Mouse (Mus musculus) hindbrain, embryonic 16.5 days (tissue): Measurements from ENCODE around the gene Fam122a. TPM values are rescaled to one million over a fixed set of nuclear protein-coding genes. Genes with fewer than 3 reads are reported as not detected.

Experiments used
- ATAC-seq: fragments of 200-750 bp; cut with Nextera tagmentation; 2 replicates; pipeline ENCODE4 v1.8.0; 2017; ENCODE audit warnings: moderate TSS enrichment, moderate library complexity
- H3K27ac ChIP-seq: fragments of 300-500 bp; sonication (generic); 2 replicates; pipeline ENCODE4 v1.5.1; 2014; ENCODE audit warnings: low read depth, mild to moderate bottlenecking, control low read depth, low read length, moderate library complexity
- H3K27me3 ChIP-seq: fragments of 300-500 bp; sonication (generic); replicated peaks from 2 replicates; pipeline ENCODE4 v1.6.1; 2014; ENCODE audit warnings: low read length; ENCODE audit not compliant: control insufficient read depth, insufficient read depth
- H3K36me3 ChIP-seq: fragments of 300-500 bp; sonication (generic); 2 replicates; pipeline ENCODE4 v1.6.1; 2014; ENCODE audit warnings: mild to moderate bottlenecking, low read length, moderate library complexity, mixed read lengths; ENCODE audit not compliant: control insufficient read depth, insufficient read depth
- H3K4me1 ChIP-seq: fragments of 300-500 bp; sonication (generic); 2 replicates; pipeline ENCODE4 v1.6.1; 2014; ENCODE audit warnings: low read depth, low read length; ENCODE audit not compliant: control insufficient read depth, insufficient read depth
- H3K4me2 ChIP-seq: fragments of 300-500 bp; sonication (generic); 2 replicates; pipeline ENCODE4 v1.6.1; 2014; ENCODE audit warnings: mild to moderate bottlenecking, low read length, control low read depth, moderate library complexity
- H3K4me3 ChIP-seq: fragments of 300-500 bp; sonication (generic); 2 replicates; pipeline ENCODE4 v1.5.1; 2014; ENCODE audit warnings: mild to moderate bottlenecking, low read length, control low read depth, moderate library complexity
- H3K9ac ChIP-seq: fragments of 300-500 bp; sonication (generic); 2 replicates; pipeline ENCODE4 v1.6.1; 2014; ENCODE audit warnings: low read depth, mild to moderate bottlenecking, control low read depth, low read length, moderate library complexity
- H3K9me3 ChIP-seq: fragments of 300-500 bp; sonication (generic); 2 replicates; pipeline ENCODE4 v1.6.1; 2014; ENCODE audit warnings: mild to moderate bottlenecking, low read length, moderate library complexity; ENCODE audit not compliant: control insufficient read depth
- WGBS: fragments of 180-500 bp; shearing (Covaris S2); extraction: QIAGEN DNeasy Blood & Tissue Kit; methylation state at CpG from one replicate; pipeline ENCODE4 v1.1.7; 2014; 5-methylcytosine and 5-hydroxymethylcytosine counted together
- polyA plus RNA-seq: library from polyadenylated mRNA; unstranded; fragments of >200 nt; fragmentation: Nextera tagmentation; extraction: Ambion mirVana; gene quantifications from 2 replicates; pipeline ENCODE4 v1.2.1, GENCODE M21; 2015

Gene Fam122a
- polyA plus RNA-seq, 1 experiment from 2014 or later: 53.9 TPM

GRCm38 (mm10) chr19:24499291-24499690, 22.1 kb upstream of the Fam122a start:
- Histone ChIP-seq H3K9ac (no peak overlapping the region), H3K4me3 (no peak overlapping the region), H3K27ac (no peak overlapping the region), H3K27me3 (no peaks in the 10 kb centered on the region), H3K9me3 (no peaks in the 10 kb centered on the region), H3K4me1 (no peaks in the 10 kb centered on the region), H3K4me2 (no peak overlapping the region), H3K36me3 (no peaks in the 10 kb centered on the region)
- 80% methylated on average over 3 of the region's 3 CpGs for WGBS
- no peak for ATAC-seq

DNA sequence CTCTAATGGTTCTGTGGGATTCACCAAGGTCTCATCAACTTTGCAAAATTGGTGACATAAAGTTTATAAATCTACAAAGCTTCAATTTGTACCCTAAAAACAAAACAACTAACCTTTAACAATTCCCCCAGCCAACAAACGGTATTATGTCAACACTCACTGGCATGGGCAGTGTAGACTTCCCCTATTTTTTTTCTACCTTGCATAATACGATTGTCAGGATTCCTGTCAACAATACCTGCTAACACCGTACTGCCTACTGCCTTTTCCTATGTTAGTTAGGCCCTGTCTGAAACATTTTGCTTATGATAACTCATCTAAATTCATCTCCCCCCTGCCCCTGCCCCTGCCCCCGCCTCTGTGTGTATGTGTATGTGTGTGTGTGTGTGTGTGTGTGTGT, 16.7 kb upstream of the Fam122a start:
- ATAC-seq: no peak
- Histone ChIP-seq H3K9me3 (no peaks in the 10 kb centered on the region), H3K36me3 (no peaks in the 10 kb centered on the region), H3K4me1 (no peaks in the 10 kb centered on the region), H3K4me3 (no peak overlapping the region), H3K9ac (no peak overlapping the region), H3K4me2 (no peak overlapping the region), H3K27ac (no peak overlapping the region), H3K27me3 (no peaks in the 10 kb centered on the region)
- 88% methylated on average over 4 of the region's 4 CpGs for WGBS

GRCm38 (mm10) chr19:24491824-24492223, 14.7 kb upstream of the Fam122a start:
- Histone ChIP-seq H3K9ac (no peak overlapping the region), H3K27ac (no peak overlapping the region), H3K27me3 (no peaks in the 10 kb centered on the region), H3K36me3 (no peaks in the 10 kb centered on the region), H3K4me2 (no peak overlapping the region), H3K4me3 (no peak overlapping the region), H3K9me3 (no peaks in the 10 kb centered on the region), H3K4me1 (no peaks in the 10 kb centered on the region)
- no peak for ATAC-seq
- WGBS: 23% methylated on average over 3 of the region's 3 CpGs

- H3K4me1 ChIP-seq: no peaks in the 10 kb centered on the region
These were observed 13.1 kb upstream of the Fam122a start for GRCm38 (mm10) chr19:24490275-24490674.

GRCm38 (mm10) chr19:24486433-24487296, 9.5 kb upstream of the Fam122a start:
- no peaks in the 10 kb centered on the region for H3K27me3 ChIP-seq
- H3K4me2 ChIP-seq: no peak overlapping the region
- no peak overlapping the region for H3K27ac ChIP-seq
- no peak overlapping the region for H3K4me3 ChIP-seq
- no peaks in the 10 kb centered on the region for H3K9me3 ChIP-seq
- 80% methylated on average over 8 of the region's 8 CpGs for WGBS
- no peaks in the 10 kb centered on the region for H3K36me3 ChIP-seq
- H3K4me1 ChIP-seq: no peaks in the 10 kb centered on the region
- ATAC-seq: no peak
- H3K9ac ChIP-seq: no peak overlapping the region

More at GRCm38 (mm10) chr19:24490275-24490674, 13.1 kb upstream of the Fam122a start:
- H3K4me2 ChIP-seq: no peak overlapping the region
- H3K27me3 ChIP-seq: no peaks in the 10 kb centered on the region
- H3K27ac ChIP-seq: no peak overlapping the region
- WGBS: 71% methylated on average over 5 of the region's 5 CpGs
- no peaks in the 10 kb centered on the region for H3K9me3 ChIP-seq
- ATAC-seq: no peak
- H3K9ac ChIP-seq: no peak overlapping the region
- no peaks in the 10 kb centered on the region for H3K36me3 ChIP-seq
- H3K4me3 ChIP-seq: no peak overlapping the region

DNA sequence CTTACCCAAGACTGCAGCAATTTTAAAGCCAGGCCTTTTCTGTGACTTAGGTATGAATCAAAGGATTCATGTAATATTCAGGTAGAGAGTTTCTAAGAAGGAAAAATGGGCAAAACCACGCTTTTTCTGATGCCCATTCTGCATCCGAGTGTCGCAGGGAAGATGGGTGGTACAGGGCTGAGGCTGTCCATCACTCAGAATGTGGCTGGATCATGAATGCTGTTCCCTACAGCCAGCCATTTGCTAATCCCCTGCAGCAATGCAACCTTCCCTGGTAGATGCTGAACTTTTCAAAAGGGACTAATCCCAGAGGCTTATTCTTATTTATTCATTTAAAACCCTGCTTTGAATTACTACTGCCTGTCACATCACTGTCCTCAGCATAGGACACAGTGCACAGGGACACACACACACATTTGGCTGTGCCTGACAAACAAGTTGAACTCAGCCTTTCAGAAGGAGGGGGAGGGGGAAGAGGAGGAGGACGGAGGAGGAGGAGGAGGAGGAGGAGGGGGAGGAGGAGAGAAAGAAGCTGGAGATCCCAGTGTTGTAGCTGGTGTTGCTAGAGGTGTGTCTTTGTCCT, 7.5 kb upstream of the Fam122a start:
- Histone ChIP-seq H3K9me3 (no peaks in the 10 kb centered on the region), H3K27ac (no peak overlapping the region), H3K36me3 (no peaks in the 10 kb centered on the region), H3K27me3 (no peaks in the 10 kb centered on the region), H3K9ac (no peak overlapping the region), H3K4me1 (no peaks in the 10 kb centered on the region), H3K4me2 (no peak overlapping the region), H3K4me3 (no peak overlapping the region)
- ATAC-seq: no peak
- WGBS: 54% methylated on average over 4 of the region's 4 CpGs

- H3K27me3 ChIP-seq: no peaks in the 10 kb centered on the region
- H3K27ac ChIP-seq: no peak overlapping the region
- peaks cover 2% of the 10 kb centered on the region; the same call in 1 of the 2 replicates for H3K4me1 ChIP-seq
- H3K36me3 ChIP-seq: no peaks in the 10 kb centered on the region
- H3K9me3 ChIP-seq: no peaks in the 10 kb centered on the region
- no peak overlapping the region for H3K4me3 ChIP-seq
- no peak overlapping the region for H3K9ac ChIP-seq
- H3K4me2 ChIP-seq: no peak overlapping the region
- no peak for ATAC-seq
- WGBS: 66% methylated on average over 2 of the region's 2 CpGs
These were observed 3.8 kb upstream of the Fam122a start for GRCm38 (mm10) chr19:24480916-24481315.

- H3K27ac ChIP-seq: peak overlapping the region; percentile 97
- no peaks in the 10 kb centered on the region for H3K27me3 ChIP-seq
- H3K4me3 ChIP-seq: peak overlapping the region; percentile 86
- peaks cover 13% of the 10 kb centered on the region for H3K4me1 ChIP-seq
- 1% methylated on average over 11 of the region's 11 CpGs for WGBS
- H3K9ac ChIP-seq: peak overlapping the region; percentile 92
- no peaks in the 10 kb centered on the region for H3K9me3 ChIP-seq
- H3K4me2 ChIP-seq: peak overlapping the region; percentile 83
- no peak for ATAC-seq
- no peaks in the 10 kb centered on the region for H3K36me3 ChIP-seq
These were observed 695 bp downstream of the Fam122a start for GRCm38 (mm10) chr19:24476461-24476860.

- Histone ChIP-seq H3K9me3 (no peaks in the 10 kb centered on the region), H3K36me3 (no peaks in the 10 kb centered on the region), H3K4me2 (no peak overlapping the region), H3K27me3 (no peaks in the 10 kb centered on the region), H3K4me1 (peaks cover 13% of the 10 kb centered on the region), H3K4me3 (no peak overlapping the region), H3K9ac (no peak overlapping the region), H3K27ac (no peak overlapping the region)
- WGBS: 79% methylated on average over 6 of the region's 6 CpGs
- no peak for ATAC-seq
These were observed 1.9 kb downstream of the Fam122a start for GRCm38 (mm10) chr19:24475281-24475680.
